Mouse (Mus musculus) heart, adult 2 months (tissue): ENCODE data around the gene Fbxw2. TPM values are rescaled to one million over a fixed set of nuclear protein-coding genes. Genes with fewer than 3 reads are reported as not detected.
"Not testable (repeated sequence)": the region's sequence is repeated elsewhere in the genome, so short reads cannot be mapped to it uniquely, and the experiment has no call there.

ENCODE experiments used
- DNase-seq, 2 experiments: peaks; one replicate each; pipeline ENCODE4 v3.0.0; 2021
- H3K27ac ChIP-seq: fragments of 200-600 bp; 2 replicates; pipeline ENCODE4 v1.8.1; 2022
- H3K27me3 ChIP-seq: fragments of 200-500 bp; 2 replicates; pipeline ENCODE4 v1.6.1; 2012; ENCODE audit warnings: mild to moderate bottlenecking, low read length, inconsistent platforms, mixed read lengths; ENCODE audit not compliant: control insufficient read depth, insufficient read depth
- H3K36me3 ChIP-seq: fragments of 200-500 bp; 2 replicates; pipeline ENCODE4 v1.6.1; 2012; ENCODE audit warnings: low read length, inconsistent platforms; ENCODE audit not compliant: control insufficient read depth, insufficient read depth
- H3K4me1 ChIP-seq: fragments of 200-500 bp; 2 replicates; pipeline ENCODE4 v1.6.1; 2011; ENCODE audit warnings: low read length; ENCODE audit not compliant: control insufficient read depth, insufficient read depth
- H3K4me3 ChIP-seq: fragments of 200-600 bp; 2 replicates; pipeline ENCODE4 v1.8.1; 2022
- H3K79me2 ChIP-seq: fragments of 200-500 bp; replicated peaks from 2 replicates; pipeline ENCODE4 v1.6.1; 2012; ENCODE audit warnings: mild to moderate bottlenecking, inconsistent platforms, low read length, moderate library complexity, mixed read lengths; ENCODE audit not compliant: control insufficient read depth, insufficient read depth
- H3K9ac ChIP-seq: fragments of 200-500 bp; 2 replicates; pipeline ENCODE4 v1.6.1; 2012; ENCODE audit warnings: low read depth, mild to moderate bottlenecking, control low read depth, inconsistent platforms, low read length, mixed read lengths
- CTCF ChIP-seq: fragments of 200-600 bp; IDR thresholded peaks from 2 replicates; pipeline ENCODE4 v1.8.1; 2022; ENCODE audit warnings: antibody characterized with exemption, mild to moderate bottlenecking, moderate library complexity
- EP300 ChIP-seq: fragments of 200-500 bp; IDR thresholded peaks from 2 replicates; pipeline ENCODE4 v1.6.1; 2011; ENCODE audit warnings: low read depth, low read length, control low read depth; ENCODE audit not compliant: insufficient read depth
- POLR2A ChIP-seq: fragments of 200-500 bp; IDR thresholded peaks from 2 replicates; pipeline ENCODE4 v1.6.1; 2011; ENCODE audit warnings: mild to moderate bottlenecking, low read depth, low read length, control low read depth; ENCODE audit not compliant: insufficient read depth
- WGBS: fragments of 180-500 bp; shearing (Covaris S2); methylation state at CpG from one replicate; pipeline ENCODE4 v1.1.7; 2018; 5-methylcytosine and 5-hydroxymethylcytosine counted together
- intact Hi-C: fragments of 180-260 bp; cut with DNase I; formaldehyde crosslinking; loops from one replicate; pipeline ENCODE4 v1.15.1; 2025
- polyA plus RNA-seq: library from polyadenylated mRNA; depleted of rRNA; stranded (reverse); fragments of >200 nt; gene quantifications from 2 replicates; pipeline ENCODE4 v1.2.3, GENCODE M21; 2012
- total RNA-seq, 2 experiments: library from RNA; stranded (reverse); gene quantifications; 2 replicates each; pipeline ENCODE4 v1.2.3; 2021

Fbxw2 gene
- total and polyA plus RNA-seq, 3 experiments = 29.5 to 45.3 (median 40.2) TPM

- DNase-seq = no peak
- Histone ChIP-seq H3K4me1 (peaks cover 13% of the 10 kb centered on the region), H3K79me2 (peaks cover 5% of the 10 kb centered on the region), H3K9ac (no peak overlapping the region), H3K36me3 (peaks cover 22% of the 10 kb centered on the region), H3K27ac (no peak overlapping the region), H3K4me3 (no peak overlapping the region), H3K27me3 (no peaks in the 10 kb centered on the region)
- 86% methylated on average over 2 of the region's 2 CpGs for WGBS
- no peak for TF ChIP-seq EP300
- TF ChIP-seq CTCF = no peak
- no peak for TF ChIP-seq POLR2A
- intact Hi-C loops = loop anchor here (10.0 kb wide), 1 partner anchor 135 kb away; no protein-coding TSS in a partner anchor
Measured at GRCm38 (mm10) chr2:34770049-34770448, 56.1 kb downstream of the Fbxw2 start.

- intact Hi-C loops = no loop called here
- no peaks in the 10 kb centered on the region for H3K4me1 ChIP-seq
- TF ChIP-seq EP300 (no peak), POLR2A (no peak), CTCF (no peak)
- DNase-seq = no peak
- H3K4me3 ChIP-seq = no peak overlapping the region
- H3K79me2 ChIP-seq = no peaks in the 10 kb centered on the region
- H3K27ac ChIP-seq = no peak overlapping the region
- WGBS = 69% methylated on average over 12 of the region's 12 CpGs
- H3K27me3 ChIP-seq = no peaks in the 10 kb centered on the region
- H3K9ac ChIP-seq = no peak overlapping the region
- H3K36me3 ChIP-seq = no peaks in the 10 kb centered on the region
Measured at GRCm38 (mm10) chr2:34764801-34765200, 61.3 kb downstream of the Fbxw2 start.

- Histone ChIP-seq H3K27me3 (no peaks in the 10 kb centered on the region), H3K27ac (no peak overlapping the region), H3K4me1 (no peaks in the 10 kb centered on the region), H3K9ac (no peak overlapping the region), H3K79me2 (no peaks in the 10 kb centered on the region), H3K4me3 (no peak overlapping the region), H3K36me3 (no peaks in the 10 kb centered on the region)
- DNase-seq = no peak
- TF ChIP-seq POLR2A (no peak), CTCF (no peak)
- WGBS = 52% methylated on average over 2 of the region's 2 CpGs
- intact Hi-C loops = no loop called here
Measured at GRCm38 (mm10) chr2:34762872-34763271, 63.2 kb downstream of the Fbxw2 start.

GRCm38 (mm10) chr2:34762174-34762573, 63.9 kb downstream of the Fbxw2 start:
- Histone ChIP-seq H3K27ac (no peak overlapping the region), H3K4me1 (no peaks in the 10 kb centered on the region), H3K36me3 (no peaks in the 10 kb centered on the region), H3K4me3 (no peak overlapping the region), H3K27me3 (no peaks in the 10 kb centered on the region), H3K79me2 (no peaks in the 10 kb centered on the region), H3K9ac (no peak overlapping the region)
- WGBS = 65% methylated on average over 2 of the region's 2 CpGs
- DNase-seq = no peak
- TF ChIP-seq EP300 (no peak), POLR2A (no peak), CTCF (no peak)
- intact Hi-C loops = no loop called here

- intact Hi-C loops, H3K79me2 ChIP-seq: not testable (repeated sequence)
- 88% methylated on average over 5 of the region's 5 CpGs for WGBS
Measured at GRCm38 (mm10) chr2:34761272-34761671, 64.8 kb downstream of the Fbxw2 start.

GRCm38 (mm10) chr2:34757341-34757740, 68.8 kb downstream of the Fbxw2 start:
- H3K9ac ChIP-seq = no peak overlapping the region
- intact Hi-C loops = no loop called here
- TF ChIP-seq POLR2A (no peak), EP300 (no peak), CTCF (no peak)
- 58% methylated on average over 1 of the region's 1 CpGs for WGBS
- H3K27me3 ChIP-seq = no peaks in the 10 kb centered on the region
- H3K4me3 ChIP-seq = no peak overlapping the region
- no peak for DNase-seq
- H3K27ac ChIP-seq = no peak overlapping the region
- H3K36me3 ChIP-seq = peaks cover 2% of the 10 kb centered on the region
- H3K79me2 ChIP-seq = no peaks in the 10 kb centered on the region
- H3K4me1 ChIP-seq = no peaks in the 10 kb centered on the region; the same call in 1 of the 2 replicates

More at GRCm38 (mm10) chr2:34761272-34761671, 64.8 kb downstream of the Fbxw2 start:
- H3K4me3 ChIP-seq, H3K4me1 ChIP-seq, H3K27ac ChIP-seq, H3K36me3 ChIP-seq, H3K9ac ChIP-seq, H3K27me3 ChIP-seq, DNase-seq: not testable (repeated sequence)
